Mouse (Mus musculus) left cerebral cortex, postnatal 25 days (tissue): Measurements from ENCODE around the gene Lhx1. TPM values are rescaled to one million over a fixed set of nuclear protein-coding genes. Genes with fewer than 3 reads are reported as not detected.

Experiments
- DNase-seq, 2 experiments: peaks; one replicate each; pipeline ENCODE4 v3.0.0; 2022; ENCODE audit warnings: low spot score in 2 of 2, mixed read lengths in 1 of 2
- intact Hi-C: fragments of 180-260 bp; cut with DNase I; formaldehyde crosslinking; loops from one replicate; pipeline ENCODE4 v1.15.1; 2025
- total RNA-seq, 2 experiments: library from RNA; stranded (reverse); gene quantifications; 2 replicates each; pipeline ENCODE4 v1.2.3; 2021

The Lhx1 gene
- total RNA-seq, 2 experiments from 2014 or later: 0.18 TPM; not detected in 1

DNA sequence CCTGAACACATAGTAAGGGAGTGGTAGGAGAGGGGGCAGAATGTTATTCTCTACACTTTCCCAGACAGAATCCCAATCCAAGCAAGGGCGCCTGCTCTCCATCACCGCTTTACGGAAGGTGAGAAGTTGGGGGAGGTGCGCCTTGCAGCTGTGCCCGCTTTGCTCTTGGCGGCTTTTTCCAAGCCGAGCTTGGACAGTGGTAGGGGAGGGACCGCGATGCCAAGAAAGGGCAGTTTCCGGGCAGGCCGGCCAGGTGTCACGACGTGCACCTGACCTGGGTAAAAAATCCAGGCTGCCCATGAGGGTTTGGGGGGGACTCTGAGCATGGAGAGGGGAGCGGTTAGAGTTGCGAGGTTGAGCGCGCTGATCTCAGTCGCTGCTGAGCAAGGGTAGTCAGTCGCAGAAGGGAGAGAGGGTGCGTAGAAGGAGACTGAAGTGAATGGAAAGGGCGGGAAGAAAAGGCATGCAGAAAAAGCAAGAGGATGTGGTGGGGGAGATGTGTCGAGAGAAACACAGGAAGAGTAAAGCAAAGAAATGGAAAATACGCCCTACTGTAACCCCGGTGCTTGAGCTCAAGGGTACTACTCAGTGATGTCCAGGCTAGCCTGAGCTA is 3.9 kb upstream of the Lhx1 start:
- intact Hi-C loops: no loop called here
- no peak for DNase-seq

DNA sequence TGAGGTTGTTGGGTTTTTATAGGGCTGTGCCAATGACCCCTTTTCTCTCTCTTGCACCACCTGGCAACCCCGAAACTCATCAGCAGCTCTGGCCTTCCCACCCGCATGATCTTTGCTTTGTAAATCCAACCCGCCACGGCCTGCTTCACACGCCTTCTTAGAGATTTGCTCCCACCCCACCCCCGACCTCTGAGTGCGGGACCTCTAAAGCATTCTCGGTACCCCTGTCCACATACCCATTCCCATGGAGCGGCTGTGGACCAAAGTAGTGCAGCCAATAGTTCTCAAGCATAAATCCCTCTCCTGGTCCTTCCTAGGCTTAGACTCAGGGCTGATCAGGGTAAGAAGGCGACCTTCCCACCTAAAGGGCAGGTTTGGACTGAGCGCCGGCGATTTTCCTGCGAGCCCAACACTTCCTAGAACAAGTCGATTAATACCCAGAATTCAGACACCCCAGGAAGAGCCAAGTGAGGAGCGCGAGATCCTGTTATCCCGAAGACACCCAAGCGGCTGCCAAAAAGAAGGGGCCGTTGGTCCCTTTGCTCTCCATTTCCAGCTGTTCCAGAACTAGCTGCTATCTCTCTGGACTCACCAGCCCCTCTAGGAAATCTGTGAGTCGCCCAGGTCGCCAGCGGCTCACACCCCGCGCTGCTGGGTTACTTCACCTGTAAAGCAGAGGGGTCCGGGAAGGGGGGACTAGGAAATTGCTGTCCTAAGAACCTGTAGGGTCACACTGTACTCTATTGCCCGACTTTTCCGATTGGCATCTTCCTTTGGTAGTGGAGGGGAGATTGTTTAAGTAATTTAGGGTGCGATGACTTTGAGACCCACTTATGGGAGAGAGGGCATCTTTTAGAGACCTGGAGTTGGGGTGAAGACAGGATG is 1.9 kb upstream of the Lhx1 start:
- intact Hi-C loops: no loop called here
- DNase-seq: no peak

DNA sequence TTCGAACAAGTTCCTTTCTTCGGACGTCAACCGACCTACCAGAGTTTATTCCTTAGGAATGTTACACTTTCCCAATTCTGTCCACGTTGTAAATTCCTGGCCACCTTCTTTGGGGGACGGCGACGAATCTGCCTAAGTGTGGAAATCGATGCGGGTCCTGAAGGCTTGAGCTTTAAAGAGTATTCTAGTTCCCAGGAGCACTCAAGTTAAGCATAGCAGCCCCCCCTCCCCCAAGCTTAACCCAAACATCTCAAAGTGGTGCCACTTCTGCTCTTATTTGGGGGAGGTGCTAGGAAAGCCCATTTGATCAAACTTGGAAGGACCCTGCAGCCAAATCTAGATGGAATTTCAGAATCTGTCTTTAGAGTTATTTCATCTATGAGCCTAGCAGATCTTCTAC is 1.1 kb upstream of the Lhx1 start:
- no peak for DNase-seq
- intact Hi-C loops: no loop called here

DNA sequence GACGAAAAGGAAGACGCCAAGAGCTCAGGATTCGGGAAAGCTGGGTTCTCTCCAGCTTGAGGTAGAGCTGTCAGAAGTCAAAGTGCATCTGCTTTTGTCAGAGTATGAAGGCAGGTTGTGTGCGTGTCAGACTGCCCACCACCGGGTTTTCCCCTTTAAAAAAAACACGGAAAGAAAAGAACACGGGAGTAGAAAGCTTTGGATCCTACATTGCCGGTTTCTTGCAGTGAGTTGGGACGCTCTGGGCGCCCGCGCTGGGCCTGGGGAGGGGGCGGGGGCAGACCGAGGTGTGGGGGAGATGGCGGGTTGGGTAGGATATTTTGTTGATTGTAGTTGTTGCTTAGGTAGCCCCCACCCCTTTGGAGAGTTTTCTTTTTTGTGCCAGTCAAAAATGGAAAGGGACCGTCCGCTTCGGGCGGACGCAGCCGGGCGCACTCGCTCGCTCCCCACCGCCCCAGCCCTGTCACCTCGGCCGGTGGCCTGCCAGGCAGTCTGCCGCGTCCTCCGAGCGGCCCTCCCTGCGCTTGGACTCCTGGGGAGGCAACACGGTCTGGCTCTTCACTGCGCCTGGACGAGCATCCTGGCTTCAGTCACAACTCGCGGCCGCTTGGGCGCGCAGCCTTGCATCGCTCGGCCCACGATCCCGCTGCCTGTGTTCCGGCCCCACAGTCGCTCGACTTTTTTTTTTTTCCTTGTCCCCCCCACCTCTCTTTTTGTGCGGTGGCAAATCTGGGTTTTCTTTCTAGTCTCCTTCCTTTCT is 644 bp downstream of the Lhx1 start:
- intact Hi-C loops: no loop called here
- no peak for DNase-seq

DNA sequence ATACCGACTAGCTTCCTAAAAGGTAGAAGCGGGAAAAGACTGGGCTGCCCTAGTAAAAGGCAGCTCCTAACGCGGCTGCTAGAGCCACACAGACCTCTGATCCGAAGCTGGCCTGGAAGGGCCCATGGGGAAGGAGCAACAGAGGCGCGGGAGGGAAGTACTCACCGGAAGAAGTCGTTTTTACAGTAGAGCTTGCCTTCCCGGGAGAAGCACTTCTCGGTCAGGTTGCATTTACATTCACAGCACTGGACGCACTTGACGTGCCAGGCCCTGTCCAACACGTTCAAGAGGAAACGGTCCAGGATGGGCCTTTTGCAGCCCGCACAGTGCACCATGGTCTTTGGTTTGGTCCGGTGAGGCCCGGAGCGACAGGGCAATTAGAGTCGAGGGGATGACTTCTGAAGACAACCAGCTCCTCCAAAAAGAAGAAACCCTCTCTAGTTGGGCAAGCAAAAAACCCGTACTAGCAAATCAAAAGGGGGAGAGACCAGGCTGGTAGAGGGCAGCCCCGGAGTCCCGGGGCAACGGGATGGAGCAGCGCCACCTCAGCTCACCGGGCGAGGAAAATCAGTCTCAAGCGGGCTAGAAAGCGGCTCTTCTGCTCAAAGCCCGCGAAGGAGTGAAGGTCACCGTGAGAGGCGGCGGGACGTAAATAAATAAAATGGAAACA is 1.4 kb downstream of the Lhx1 start:
- peak in 1 of 2 experiments; percentile 11 for DNase-seq
- intact Hi-C loops: no loop called here

DNA sequence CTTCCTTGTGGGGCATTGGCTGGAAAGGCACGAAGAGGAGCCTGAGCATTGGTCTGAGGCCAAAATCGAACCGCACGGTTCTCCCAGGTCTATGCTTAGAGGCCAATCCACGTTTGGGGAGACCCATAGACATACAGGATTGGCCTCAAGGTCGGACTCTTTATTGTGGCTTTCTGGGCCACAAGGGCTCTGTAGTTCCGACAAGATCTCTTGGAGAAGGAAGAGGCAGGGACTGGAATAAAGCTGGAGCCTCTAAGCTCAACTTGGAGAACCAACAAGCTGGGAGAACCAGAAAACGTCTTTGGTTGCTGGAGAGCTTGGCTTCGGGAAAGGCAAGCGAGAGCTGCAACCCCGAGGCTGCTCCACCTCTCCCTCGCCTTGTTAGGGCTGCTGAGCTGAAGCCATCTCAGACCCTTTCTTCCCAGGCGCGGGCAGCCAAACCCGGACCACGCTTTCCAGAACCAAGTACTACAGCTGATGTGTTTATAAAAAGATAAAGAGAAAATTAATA is 2.0 kb downstream of the Lhx1 start:
- peak in 1 of 2 experiments; percentile 9 for DNase-seq
- intact Hi-C loops: no loop called here

DNA sequence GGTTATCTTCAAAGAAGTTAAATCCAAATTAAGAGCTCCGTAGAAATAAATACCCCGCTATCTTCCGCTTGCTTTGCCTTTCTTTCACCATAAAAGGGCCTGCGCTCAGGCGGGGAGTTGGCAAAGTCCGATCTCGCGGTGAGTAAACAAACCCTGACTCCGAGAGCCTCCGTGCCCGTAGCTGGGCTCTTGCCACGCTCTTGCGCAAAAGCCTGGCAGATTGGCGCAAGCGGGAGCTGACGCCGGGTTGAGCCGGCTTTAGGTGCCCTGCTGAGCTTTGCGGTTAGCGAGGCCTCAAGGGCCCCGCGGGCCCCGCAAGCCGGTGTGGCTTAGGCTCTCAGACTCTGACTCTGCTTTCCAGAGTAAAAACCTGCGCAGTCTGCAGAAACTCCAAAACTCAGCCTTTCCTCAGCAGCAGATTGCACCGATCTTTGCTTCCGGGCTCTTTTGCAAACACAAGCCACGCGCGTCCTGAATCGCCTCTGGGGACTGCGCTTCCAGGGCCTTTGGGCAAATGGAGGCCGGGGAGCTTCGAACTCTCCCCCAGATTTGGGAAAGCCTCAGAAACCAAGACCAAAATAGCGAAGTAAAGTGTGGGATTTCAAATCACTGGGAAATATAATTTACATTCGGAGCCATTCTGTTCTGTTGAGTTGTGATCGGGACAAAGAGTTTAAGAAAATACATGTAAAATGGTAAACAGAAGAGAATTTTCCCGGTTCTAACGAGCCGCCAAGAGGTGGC is 2.6 kb downstream of the Lhx1 start:
- DNase-seq: no peak
- intact Hi-C loops: no loop called here

DNA sequence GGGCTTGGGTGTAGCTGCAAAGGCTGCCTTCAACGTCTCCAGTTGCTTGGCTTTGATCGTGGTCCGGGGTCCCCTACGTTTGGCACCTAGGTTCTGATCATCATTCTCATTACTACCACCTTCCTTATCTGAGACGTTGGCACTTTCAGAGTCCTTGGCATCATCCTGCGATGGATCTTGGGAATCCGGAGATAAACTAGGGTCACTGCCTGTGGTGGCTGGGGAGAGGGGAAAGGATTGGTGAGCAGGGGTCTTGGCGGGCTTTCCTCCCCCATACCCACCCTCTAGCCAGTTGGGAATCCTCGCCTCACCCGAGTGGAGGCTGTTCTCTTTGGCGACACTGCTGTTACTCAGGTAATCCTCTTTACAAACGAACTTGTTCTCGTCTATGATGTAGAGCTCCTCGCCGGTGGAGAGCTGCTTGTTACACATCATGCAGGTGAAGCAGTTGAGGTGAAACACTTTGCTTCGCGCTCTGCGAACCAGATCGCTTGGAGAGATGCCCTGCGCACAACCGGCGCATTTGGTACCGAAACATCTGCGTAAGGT is 3.5 kb downstream of the Lhx1 start:
- intact Hi-C loops: no loop called here
- no peak for DNase-seq

DNA sequence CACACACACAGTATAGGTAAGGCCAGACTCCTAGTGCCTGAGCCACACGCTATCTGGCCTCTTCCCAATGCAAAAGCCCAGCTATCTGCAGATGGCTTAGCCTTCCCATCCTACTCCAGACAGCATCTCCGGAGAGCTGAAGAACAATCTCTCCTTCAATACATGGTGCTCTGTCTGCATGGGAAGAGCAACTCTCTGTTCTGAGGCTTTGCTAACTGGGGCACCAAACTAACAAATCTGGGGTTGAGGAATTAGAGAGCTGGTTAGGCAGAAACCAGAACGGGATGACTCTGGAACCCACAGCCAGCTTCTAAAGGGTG is 4.3 kb downstream of the Lhx1 start:
- no peak for DNase-seq
- intact Hi-C loops: no loop called here

DNA sequence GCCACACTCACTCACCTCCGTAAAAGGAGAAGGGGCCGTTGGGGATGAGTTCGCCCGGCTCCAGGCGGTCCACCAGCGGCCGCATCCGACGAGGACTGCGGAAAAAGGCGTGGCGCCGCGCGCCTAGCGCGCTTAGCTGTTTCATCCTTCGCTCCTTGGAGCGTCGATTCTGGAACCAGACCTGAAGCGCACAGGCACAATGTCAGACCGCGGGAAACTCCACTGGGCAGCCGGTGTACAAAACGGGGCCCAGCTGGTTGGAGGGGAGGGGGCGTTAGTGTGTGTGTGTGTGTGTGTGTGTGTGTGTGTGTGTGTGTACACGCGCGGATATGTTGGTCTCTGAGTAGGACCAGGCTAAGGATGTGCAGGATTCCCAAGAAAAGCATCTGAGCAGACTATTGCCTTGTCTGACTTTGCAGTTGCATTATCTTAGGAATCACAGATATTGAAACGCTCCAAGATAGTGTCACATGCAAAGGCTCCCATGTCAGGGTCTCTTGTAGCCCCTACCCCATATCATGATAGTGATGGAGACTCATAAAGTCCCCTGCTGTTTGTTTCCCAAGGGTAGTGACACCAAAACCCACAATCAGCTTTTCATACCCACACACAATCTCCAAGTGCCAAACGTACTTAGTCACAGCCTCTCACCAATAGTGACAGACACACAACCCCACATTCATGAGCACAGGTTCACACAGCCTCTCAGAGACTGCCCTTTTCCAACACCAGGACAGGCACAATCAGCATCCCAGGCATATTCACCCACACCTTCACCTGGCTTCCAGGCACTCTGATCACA is 4.9 kb downstream of the Lhx1 start:
- no peak for DNase-seq
- intact Hi-C loops: no loop called here

DNA sequence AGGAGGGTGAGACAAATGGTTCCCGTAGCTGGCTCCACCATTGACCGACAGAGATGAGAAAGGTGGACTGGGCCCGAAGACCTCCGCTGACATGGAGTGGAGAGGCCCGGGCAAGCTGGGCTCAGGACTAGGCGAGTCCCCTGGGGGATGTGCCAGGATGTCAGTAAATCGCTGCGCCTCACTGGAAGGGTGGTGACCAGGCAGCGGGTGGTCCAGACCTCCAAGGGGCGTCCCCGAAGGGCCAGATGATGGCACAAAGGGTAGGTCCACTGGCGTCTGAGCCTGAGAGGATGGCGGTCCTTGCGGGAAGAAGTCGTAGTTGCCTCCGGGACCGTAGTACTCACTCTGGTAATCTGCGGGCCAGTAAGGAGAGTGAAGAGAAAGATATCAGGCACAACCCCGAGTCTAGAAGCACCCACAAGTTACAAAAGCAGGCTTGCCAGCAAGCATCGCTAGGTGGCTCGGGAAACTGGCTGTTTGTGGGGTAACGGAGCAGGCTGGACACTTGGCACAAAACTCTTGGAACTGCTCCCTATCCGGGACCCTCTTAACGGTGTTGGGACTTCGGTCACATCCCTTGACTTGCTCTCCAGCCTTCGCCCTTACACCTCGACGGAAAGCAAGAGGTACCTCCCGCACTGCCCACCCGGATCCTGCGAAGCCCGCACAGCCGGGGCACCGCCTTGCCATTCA is 5.6 kb downstream of the Lhx1 start:
- intact Hi-C loops: loop anchor here (2.0 to 5.0 kb wide), 2 partner anchors 1318 to 1371 kb away; no protein-coding TSS in a partner anchor
- no peak for DNase-seq

DNA sequence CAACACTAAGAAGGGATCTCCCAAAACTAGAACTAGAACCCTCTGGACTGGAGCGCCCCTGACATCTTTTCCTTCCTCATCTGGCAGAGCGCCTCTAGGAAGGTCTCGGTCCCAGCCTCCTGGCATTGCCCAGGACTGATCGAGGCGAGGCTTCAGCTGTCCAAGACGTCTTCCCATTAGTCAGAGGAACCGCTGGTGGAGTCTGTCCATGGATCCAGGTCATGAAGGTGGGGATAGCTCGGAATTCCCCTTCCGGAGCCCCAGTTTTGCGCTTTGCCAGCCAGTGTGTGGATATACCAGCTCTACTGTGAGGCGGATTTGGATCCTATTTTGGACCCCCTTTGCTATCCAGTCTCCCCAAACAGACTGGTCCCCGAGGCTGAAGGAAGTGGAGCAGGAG is 6.3 kb downstream of the Lhx1 start:
- no peak for DNase-seq
- intact Hi-C loops: loop anchor here (2.0 to 5.0 kb wide), 2 partner anchors 1318 to 1372 kb away; no protein-coding TSS in a partner anchor

DNA sequence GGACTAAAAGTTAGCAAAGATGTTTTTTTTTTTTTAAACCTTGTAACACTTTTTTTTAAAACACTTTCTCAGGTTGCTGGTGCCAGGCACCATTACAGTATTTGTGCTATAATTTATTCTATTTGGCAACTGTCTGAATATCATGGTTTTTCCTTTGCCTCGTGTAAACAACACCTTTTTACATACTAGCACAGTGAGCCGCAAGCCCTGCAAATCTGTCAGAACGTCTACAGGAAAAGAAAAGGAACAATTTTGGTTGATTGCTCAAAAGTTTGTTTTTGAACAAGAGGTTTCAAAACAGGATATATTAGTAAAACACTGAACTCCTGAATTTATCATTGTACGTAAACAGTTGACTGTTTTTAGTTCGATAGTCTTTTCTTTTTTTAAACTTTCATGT is 7.1 kb downstream of the Lhx1 start:
- DNase-seq: no peak
- intact Hi-C loops: loop anchor here (2.0 to 5.0 kb wide), 2 partner anchors 1319 to 1373 kb away; no protein-coding TSS in a partner anchor

DNA sequence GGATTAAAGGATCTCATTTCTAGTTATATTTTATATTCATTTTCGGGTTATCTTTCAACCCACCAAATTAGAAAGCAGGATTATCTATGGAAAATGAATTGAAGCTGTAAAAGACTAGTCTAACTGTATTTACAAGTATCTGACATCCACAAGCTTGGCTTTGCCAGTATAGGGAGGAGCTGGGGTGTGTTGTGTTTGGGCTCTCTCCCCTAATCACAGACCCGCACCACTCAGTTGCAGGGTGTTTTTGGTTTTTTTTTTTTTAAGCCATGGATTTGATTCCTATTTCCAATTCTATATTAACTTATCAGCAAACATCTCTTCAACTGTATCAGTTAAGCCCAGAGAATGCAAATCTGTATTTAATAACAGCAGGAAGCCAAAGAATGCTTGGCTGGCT is 7.9 kb downstream of the Lhx1 start:
- no peak for DNase-seq
- intact Hi-C loops: loop anchor here (2.0 to 5.0 kb wide), 2 partner anchors 665 to 1320 kb away; no protein-coding TSS in a partner anchor

DNA sequence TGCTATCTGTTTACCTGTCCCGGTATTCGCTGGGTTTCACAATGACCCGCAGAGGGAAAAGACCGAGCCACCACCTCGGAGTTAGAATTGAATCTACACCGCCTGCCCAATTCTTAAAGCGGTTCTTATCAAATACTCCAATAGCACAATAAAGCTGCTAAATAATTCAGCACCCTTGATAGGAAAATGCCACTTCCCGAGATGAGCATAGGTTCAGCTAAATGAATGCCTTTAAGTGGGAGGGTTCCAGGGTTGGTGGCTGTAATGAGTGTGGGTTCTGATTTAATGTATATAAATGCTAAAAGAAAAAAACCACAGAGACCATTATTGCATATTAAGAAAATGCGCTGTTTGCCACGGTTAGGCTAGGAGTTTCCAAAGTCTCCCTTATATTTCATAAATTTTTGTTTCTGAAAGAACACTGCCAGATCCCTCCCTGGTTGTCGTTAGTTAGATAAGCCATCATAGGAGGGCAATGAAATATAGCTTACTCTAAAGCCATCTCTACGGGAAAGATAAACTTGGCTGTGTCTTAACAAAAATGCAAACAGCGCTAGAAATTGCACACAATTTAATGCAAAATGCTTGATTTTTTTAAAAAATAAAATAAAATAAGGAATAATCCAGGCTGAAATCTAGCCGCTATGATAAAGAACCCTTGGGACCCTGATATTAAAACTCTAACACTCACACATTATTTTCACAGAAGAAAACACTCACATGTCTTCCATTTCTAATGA is 8.7 kb downstream of the Lhx1 start:
- intact Hi-C loops: loop anchor here (2.0 to 5.0 kb wide), 2 partner anchors 664 to 1321 kb away; no protein-coding TSS in a partner anchor
- no peak for DNase-seq
